Mouse (Mus musculus) small intestine, adult 2 months (tissue): ENCODE measurements at regions not wholly inside any gene's neighbourhood (a gene's known extent, or its start where the extent isn't known, plus 50 kb on each side); places are given as distances from the start of the nearest gene placed in this dataset.

Experiments
- CTCF ChIP-seq: fragments of 200-500 bp; IDR thresholded peaks from 2 replicates; pipeline ENCODE4 v1.5.1; 2012; ENCODE audit warnings: low read depth, mild to moderate bottlenecking, control low read depth, inconsistent platforms, low read length, moderate library complexity, mixed read lengths; ENCODE audit not compliant: insufficient replicate concordance, insufficient read length; ENCODE audit errors: extremely low read depth
- POLR2A ChIP-seq: fragments of 200-500 bp; IDR thresholded peaks from 2 replicates; pipeline ENCODE4 v1.6.1; 2012; ENCODE audit warnings: low read depth, mild to moderate bottlenecking, control low read depth, inconsistent platforms, low read length, moderate library complexity

DNA sequence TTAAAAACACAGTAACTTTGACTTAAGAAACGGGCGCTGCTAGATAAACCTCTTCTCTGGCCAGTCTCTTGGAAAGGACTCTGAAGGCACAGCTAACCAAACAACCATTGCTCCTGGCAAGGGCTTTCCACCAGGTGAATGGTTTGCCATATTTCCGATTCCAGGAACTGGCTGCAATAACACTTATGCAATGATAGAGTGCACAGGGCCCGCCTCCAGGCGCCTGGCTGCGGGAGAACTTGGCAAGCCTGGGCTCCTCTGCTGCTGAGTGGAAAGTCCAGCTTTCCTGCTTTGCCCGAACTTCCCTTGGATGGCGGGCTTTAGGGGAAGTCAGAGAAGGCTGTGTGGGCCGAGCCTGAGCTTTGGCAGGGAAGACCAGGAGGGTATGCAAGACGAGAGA lies 171.6 kb downstream of the Plpp3 start:
- no peak for TF ChIP-seq CTCF
- TF ChIP-seq POLR2A, result no peak
